Mouse (Mus musculus): Measurements from ENCODE around the gene Spc24.
"Not testable (repeated sequence)": the region's sequence is repeated elsewhere in the genome, so short reads cannot be mapped to it uniquely, and the experiment has no call there.

Spc24 gene

GRCm38 (mm10) chr9:21760155-21761088, at the start of gene Spc24:
Gene Spc24, minus strand, starts transcription at chr9:21760303.
- DNase-seq: peak; percentile 95

- no peak for DNase-seq
These were observed 48.5 kb upstream of the Spc24 start for GRCm38 (mm10) chr9:21808561-21808960.

GRCm38 (mm10) chr9:21806976-21807375, 46.9 kb upstream of the Spc24 start:
- DNase-seq: no peak

- no peak for DNase-seq
These were observed 46.3 kb upstream of the Spc24 start for GRCm38 (mm10) chr9:21806363-21806762.

- DNase-seq: peak; percentile 86
These were observed 44.0 kb upstream of the Spc24 start for GRCm38 (mm10) chr9:21803986-21804644.

DNA sequence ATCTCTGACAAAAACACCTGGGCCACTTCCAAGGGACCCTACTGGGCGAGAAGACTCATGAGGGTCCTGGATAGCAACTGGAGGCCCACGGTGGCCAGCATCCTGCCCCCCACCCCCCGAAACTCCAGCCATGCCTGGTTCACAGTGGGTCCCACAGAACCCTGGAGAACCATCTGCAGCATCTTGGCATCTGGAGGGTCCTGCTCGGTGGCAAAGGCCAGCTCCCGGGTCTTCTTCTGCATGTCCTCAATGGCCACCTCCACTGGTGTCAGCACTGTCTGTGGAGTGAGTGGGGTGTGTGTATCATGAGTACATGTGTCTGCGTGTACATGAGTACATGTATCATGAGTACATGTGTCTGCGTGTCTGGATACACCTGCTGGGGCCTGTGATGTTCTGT, 41.5 kb upstream of the Spc24 start:
- no peak for DNase-seq

DNA sequence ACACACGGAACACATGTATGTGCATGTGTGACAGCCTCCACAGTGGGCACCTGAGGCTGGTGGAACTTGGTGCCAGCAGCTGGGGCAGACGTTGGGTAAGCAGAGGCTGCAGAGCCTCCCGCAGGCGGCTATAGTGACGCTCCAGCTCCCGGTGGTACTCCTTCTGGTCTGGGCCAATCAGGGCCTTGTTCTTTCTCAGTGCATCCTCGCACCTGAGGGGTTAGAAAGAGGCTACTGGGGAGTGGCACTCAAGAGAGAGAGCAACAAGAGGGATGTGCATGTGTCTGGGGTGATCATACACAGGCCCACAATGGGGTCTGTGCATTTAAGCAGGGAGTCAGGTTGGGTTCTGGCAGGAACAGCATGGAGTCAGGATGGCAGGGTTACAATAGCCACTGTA, 41.0 kb upstream of the Spc24 start:
- DNase-seq: no peak

GRCm38 (mm10) chr9:21799010-21799350, 38.9 kb upstream of the Spc24 start:
- DNase-seq: no peak

GRCm38 (mm10) chr9:21798345-21799009, 38.4 kb upstream of the Spc24 start, which contains the start of gene Kank2:
Gene Kank2, minus strand, starts transcription at chr9:21798744.
- peak; percentile 74 for DNase-seq

DNA sequence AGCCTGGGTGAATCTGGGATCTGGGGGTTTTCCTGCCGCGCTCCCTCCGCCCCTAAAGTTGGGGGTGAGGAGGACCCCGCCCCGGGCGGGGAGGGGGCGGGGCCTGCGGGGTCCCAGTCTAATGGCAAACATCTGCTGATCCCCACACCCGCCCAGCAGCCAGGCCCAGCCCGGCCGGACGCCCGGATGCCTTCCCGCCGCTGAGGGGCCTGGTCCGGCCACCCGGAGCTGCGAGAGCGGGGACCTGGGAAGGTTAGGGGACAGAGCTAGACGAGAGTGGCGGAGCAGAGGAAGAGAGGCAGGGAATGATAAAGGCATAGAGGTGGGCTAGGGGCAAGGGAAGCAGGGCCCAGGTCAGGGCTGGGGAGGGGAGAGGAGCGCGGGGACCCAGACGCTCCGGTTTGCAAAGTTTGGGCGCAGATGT, 37.8 kb upstream of the Spc24 start:
- no peak for DNase-seq

- no peak for DNase-seq
These were observed 36.8 kb upstream of the Spc24 start for GRCm38 (mm10) chr9:21796919-21797318.

- DNase-seq: no peak
These were observed 36.2 kb upstream of the Spc24 start for GRCm38 (mm10) chr9:21796259-21796658.

DNA sequence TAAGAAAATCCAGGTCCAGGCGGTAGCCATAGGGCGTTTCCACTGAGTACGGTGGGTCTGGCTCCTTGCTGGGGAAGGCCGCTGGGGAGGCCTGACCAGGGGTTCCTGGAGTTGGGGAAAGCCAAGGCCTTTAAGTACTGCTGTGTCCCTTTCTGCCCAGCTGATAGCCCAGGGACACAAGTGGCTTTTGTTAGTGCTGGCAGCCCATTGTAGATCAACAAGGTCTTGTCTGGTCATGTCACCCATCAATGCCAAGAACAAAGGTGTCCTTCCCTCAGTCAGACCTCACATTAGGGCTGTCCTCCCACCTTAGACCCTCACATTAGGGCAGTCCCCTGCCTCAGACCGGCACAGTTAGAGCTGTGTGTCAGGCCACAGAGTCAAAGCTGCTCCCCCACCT, 35.5 kb upstream of the Spc24 start:
- no peak for DNase-seq

DNA sequence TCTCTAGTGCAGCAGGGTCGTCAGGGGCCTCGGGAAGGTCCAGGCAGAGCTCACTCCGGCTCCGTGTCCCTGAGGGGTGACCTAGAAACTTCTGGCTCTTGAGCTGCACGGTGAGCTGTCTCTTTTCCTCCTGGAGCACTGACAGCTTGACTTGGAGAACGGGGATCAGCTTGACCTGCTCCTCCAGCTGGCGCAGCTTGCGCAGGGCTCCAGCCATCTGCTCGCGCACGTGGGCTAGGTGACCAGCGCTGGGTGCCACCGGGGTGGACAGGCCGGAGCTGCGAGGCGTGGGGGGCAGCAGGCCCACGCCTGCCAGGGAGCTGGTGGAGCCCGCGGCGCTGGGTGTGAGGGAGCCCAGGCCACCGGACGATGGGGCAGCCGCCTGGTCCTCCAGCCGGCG, 34.8 kb upstream of the Spc24 start:
- peak; percentile 79 for DNase-seq

- no peak for DNase-seq
These were observed 34.3 kb upstream of the Spc24 start for GRCm38 (mm10) chr9:21794344-21794834.

- not testable (repeated sequence) for DNase-seq
These were observed 33.4 kb upstream of the Spc24 start for GRCm38 (mm10) chr9:21793507-21793906.

DNA sequence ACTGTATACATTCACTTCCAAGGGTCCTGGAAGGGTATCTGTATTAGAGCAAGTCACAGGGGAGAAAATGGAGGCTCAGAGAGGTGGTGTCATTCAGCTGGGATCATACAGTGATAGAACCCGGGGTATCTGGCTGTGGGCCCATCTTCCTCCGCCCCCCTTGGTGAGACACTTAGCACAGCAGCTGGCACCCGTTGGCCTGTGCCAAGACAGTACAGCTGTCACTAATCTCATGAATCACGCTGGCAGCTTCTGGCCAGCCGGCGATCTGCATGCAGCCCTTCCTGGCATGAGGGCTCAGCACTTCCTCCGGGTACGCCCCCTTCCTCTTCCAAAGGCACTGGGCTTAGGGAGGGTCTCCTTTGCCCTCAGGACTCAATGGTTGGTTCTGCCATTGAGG, 32.5 kb upstream of the Spc24 start:
- DNase-seq: peak; percentile 47

GRCm38 (mm10) chr9:21791861-21792260, 31.8 kb upstream of the Spc24 start:
- no peak for DNase-seq

- DNase-seq: no peak
These were observed 28.1 kb upstream of the Spc24 start for GRCm38 (mm10) chr9:21788234-21788633.

GRCm38 (mm10) chr9:21787654-21788053, 27.6 kb upstream of the Spc24 start:
- DNase-seq: no peak

GRCm38 (mm10) chr9:21786906-21787305, 26.8 kb upstream of the Spc24 start:
- DNase-seq: peak; percentile 55

GRCm38 (mm10) chr9:21786309-21786708, 26.2 kb upstream of the Spc24 start:
- not testable (repeated sequence) for DNase-seq
